Mouse (Mus musculus): ENCODE results near the gene Zbtb16. TPM values are rescaled to one million over a fixed set of nuclear protein-coding genes. Genes with fewer than 3 reads are reported as not detected.

The Zbtb16 gene
- polyA plus RNA-seq, 1 experiment = 6.5 TPM

- TF ChIP-seq GATA1 (IDR thresholded peaks at IDR 0.05; ENCODE audit: low read length) = no peak
These were observed 18.6 kb downstream of the Zbtb16 start for GRCm38 (mm10) chr9:48817399-48817793.

GRCm38 (mm10) chr9:48816678-48817398 lies 19.2 kb downstream of the Zbtb16 start:
- TF ChIP-seq GATA1 (IDR thresholded peaks at IDR 0.05; ENCODE audit: low read length) = no peak

- no peak for TF ChIP-seq GATA1 (IDR thresholded peaks at IDR 0.05; ENCODE audit: low read length)
These were observed 19.9 kb downstream of the Zbtb16 start for GRCm38 (mm10) chr9:48816157-48816556.

- no peak for TF ChIP-seq GATA1 (IDR thresholded peaks at IDR 0.05; ENCODE audit: low read length)
These were observed 21.0 kb downstream of the Zbtb16 start for GRCm38 (mm10) chr9:48814881-48815495.

- TF ChIP-seq GATA1 (IDR thresholded peaks at IDR 0.05; ENCODE audit: low read length) = peak; percentile 82
These were observed 21.8 kb downstream of the Zbtb16 start for GRCm38 (mm10) chr9:48813960-48814880.

- no peak for TF ChIP-seq GATA1 (IDR thresholded peaks at IDR 0.05; ENCODE audit: low read length)
These were observed 23.7 kb downstream of the Zbtb16 start for GRCm38 (mm10) chr9:48812352-48812751.

GRCm38 (mm10) chr9:48806591-48806990 lies 29.4 kb downstream of the Zbtb16 start:
- TF ChIP-seq GATA1 (IDR thresholded peaks at IDR 0.05; ENCODE audit: low read length) = no peak

- no peak for TF ChIP-seq GATA1 (IDR thresholded peaks at IDR 0.05; ENCODE audit: low read length)
These were observed 30.2 kb downstream of the Zbtb16 start for GRCm38 (mm10) chr9:48805850-48806249.

GRCm38 (mm10) chr9:48804509-48804908 lies 31.5 kb downstream of the Zbtb16 start:
- no peak for TF ChIP-seq GATA1 (IDR thresholded peaks at IDR 0.05; ENCODE audit: low read length)

- TF ChIP-seq GATA1 (IDR thresholded peaks at IDR 0.05; ENCODE audit: low read length) = no peak
These were observed 32.4 kb downstream of the Zbtb16 start for GRCm38 (mm10) chr9:48803460-48804240.

- TF ChIP-seq GATA1 (IDR thresholded peaks at IDR 0.05; ENCODE audit: low read length) = no peak
These were observed 33.6 kb downstream of the Zbtb16 start for GRCm38 (mm10) chr9:48802374-48802773.

GRCm38 (mm10) chr9:48801322-48801721 lies 34.7 kb downstream of the Zbtb16 start:
- no peak for TF ChIP-seq GATA1 (IDR thresholded peaks at IDR 0.05; ENCODE audit: low read length)

- peak; percentile 21 for TF ChIP-seq GATA1 (IDR thresholded peaks at IDR 0.05; ENCODE audit: low read length)
These were observed 35.4 kb downstream of the Zbtb16 start for GRCm38 (mm10) chr9:48800627-48801026.

GRCm38 (mm10) chr9:48798044-48798443 lies 38.0 kb downstream of the Zbtb16 start:
- TF ChIP-seq GATA1 (IDR thresholded peaks at IDR 0.05; ENCODE audit: low read length) = no peak

- TF ChIP-seq GATA1 (IDR thresholded peaks at IDR 0.05; ENCODE audit: low read length) = no peak
These were observed 39.7 kb downstream of the Zbtb16 start for GRCm38 (mm10) chr9:48796267-48796822.
